Mouse (Mus musculus) spleen, adult 2 months (tissue): ENCODE data around the gene Thsd4. TPM values are rescaled to one million over a fixed set of nuclear protein-coding genes. Genes with fewer than 3 reads are reported as not detected.

Experiments
- DNase-seq, 2 experiments: peaks; one replicate each; pipeline versions ENCODE4 v3.0.0 to v3.0.0-alpha.2; 2012 to 2021; ENCODE audit warnings: low spot score in 2 of 2, low read depth in 1 of 2
- H3K27ac ChIP-seq: fragments of 200-500 bp; 2 replicates; pipeline ENCODE4 v1.5.1; 2012; ENCODE audit warnings: low read length, inconsistent platforms; ENCODE audit not compliant: insufficient read depth
- H3K27me3 ChIP-seq: fragments of 200-500 bp; 2 replicates; pipeline ENCODE4 v1.6.1; 2012; ENCODE audit warnings: mild to moderate bottlenecking, moderate library complexity, low read length, inconsistent platforms; ENCODE audit not compliant: control insufficient read depth, insufficient read depth
- H3K36me3 ChIP-seq: fragments of 200-500 bp; 2 replicates; pipeline ENCODE4 v1.6.1; 2012; ENCODE audit warnings: mild to moderate bottlenecking, low read length, inconsistent platforms; ENCODE audit not compliant: control insufficient read depth, insufficient read depth
- H3K4me1 ChIP-seq: fragments of 200-500 bp; 2 replicates; pipeline ENCODE4 v1.6.1; 2011; ENCODE audit warnings: inconsistent platforms; ENCODE audit not compliant: control insufficient read depth, insufficient read depth, insufficient read length
- H3K4me3 ChIP-seq: fragments of 200-500 bp; 2 replicates; pipeline ENCODE4 v1.5.1; 2011; ENCODE audit warnings: mild to moderate bottlenecking, inconsistent platforms; ENCODE audit not compliant: insufficient read depth, insufficient read length; ENCODE audit errors: extremely low read depth
- CTCF ChIP-seq: fragments of 200-500 bp; IDR thresholded peaks from 2 replicates; pipeline ENCODE4 v1.5.1; 2011; ENCODE audit warnings: mild to moderate bottlenecking, inconsistent platforms; ENCODE audit not compliant: insufficient read depth, insufficient read length, insufficient replicate concordance; ENCODE audit errors: extremely low read depth
- POLR2A ChIP-seq: fragments of 200-500 bp; IDR thresholded peaks from 2 replicates; pipeline ENCODE4 v1.6.1; 2011; ENCODE audit warnings: low read depth, low read length, inconsistent platforms
- WGBS: fragments of 180-500 bp; shearing (Covaris S2); methylation state at CpG from one replicate; pipeline ENCODE4 v1.1.7; 2018; 5-methylcytosine and 5-hydroxymethylcytosine counted together
- polyA plus RNA-seq: library from polyadenylated mRNA; depleted of rRNA; stranded (reverse); fragments of >200 nt; gene quantifications from 2 replicates; pipeline ENCODE4 v1.2.3, GENCODE M21; 2012

Gene Thsd4
- polyA plus RNA-seq, 1 experiment: 0.95 TPM

DNA sequence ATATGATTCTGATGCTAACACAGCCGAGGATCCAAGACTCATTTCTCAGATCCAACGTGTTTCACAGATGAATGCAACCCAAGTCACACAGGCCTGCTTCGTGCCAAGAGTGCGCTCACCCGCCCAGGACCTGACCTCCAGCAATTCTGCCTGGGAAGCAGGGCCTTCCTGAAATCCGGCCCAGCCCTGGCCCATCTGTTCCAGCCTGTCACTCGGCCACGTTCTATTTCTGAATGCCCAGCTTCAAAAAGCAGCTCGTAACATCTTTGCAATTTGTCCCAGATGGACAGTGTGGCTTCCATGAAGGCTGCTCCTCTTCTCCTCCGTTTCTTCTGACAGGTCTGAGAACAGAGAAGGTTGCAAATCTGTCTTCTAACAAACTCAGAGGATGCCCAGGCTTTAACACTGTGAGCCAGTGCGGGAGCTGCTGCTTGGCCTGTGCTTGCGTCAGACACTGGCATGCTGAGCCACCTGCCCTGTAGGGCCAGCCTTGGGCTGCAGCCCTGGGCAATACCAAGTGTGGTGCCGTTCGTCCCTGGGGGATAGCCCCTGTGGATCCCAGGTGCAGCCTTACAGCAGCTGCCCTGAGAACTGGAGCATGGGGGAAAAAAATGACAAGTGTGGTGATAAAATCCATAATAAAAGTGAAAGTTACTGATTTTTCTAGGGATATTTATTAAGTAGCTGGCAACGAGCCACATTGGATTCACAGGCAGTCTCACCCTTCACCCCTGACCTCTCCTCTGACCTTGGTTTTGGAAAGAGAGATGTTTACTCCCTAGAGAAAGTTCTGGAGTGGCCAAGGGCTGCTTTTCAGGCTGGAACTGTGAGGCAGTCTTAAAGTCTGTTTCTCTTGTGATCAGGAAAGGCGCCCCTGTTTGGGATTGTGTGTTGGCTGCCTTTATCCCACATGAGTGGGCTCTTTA is 211.8 kb downstream of the Thsd4 start:
- TF ChIP-seq CTCF: no peak
- TF ChIP-seq POLR2A: no peak
- H3K27ac ChIP-seq: no peak overlapping the region; the same call in 1 of the 2 replicates
- H3K27me3 ChIP-seq: no peaks in the 10 kb centered on the region
- H3K4me3 ChIP-seq: no peak overlapping the region
- no peaks in the 10 kb centered on the region for H3K4me1 ChIP-seq
- DNase-seq: no peak
- 84% methylated on average over 16 of the region's 16 CpGs for WGBS
- no peaks in the 10 kb centered on the region for H3K36me3 ChIP-seq

GRCm38 (mm10) chr9:60308182-60308581 is 213.7 kb downstream of the Thsd4 start:
- Histone ChIP-seq H3K27me3 (no peaks in the 10 kb centered on the region), H3K36me3 (no peaks in the 10 kb centered on the region), H3K4me1 (no peaks in the 10 kb centered on the region), H3K4me3 (no peak overlapping the region), H3K27ac (no peak overlapping the region)
- no peak for DNase-seq
- WGBS: 88% methylated on average over 4 of the region's 4 CpGs
- TF ChIP-seq CTCF: no peak
- TF ChIP-seq POLR2A: no peak

DNA sequence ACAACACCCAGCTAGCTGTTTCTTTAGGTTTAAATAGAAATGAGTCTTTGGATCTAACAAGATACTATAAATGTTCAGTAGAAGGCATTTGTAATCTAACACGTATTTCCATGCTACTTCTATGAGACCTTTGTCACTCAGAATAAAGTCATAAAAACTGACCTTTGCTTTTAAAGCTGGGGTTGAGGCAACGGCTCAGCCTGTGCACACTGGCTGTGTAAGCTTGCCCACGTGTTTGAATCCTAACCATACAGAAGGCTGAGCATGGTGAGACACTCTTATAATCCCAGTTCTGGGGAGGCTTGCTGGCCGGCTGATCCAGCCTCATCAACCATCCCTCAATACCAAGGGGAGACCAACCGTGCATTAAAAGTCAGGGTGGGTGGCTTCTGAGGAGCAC is 214.4 kb downstream of the Thsd4 start:
- H3K27ac ChIP-seq: no peak overlapping the region
- no peak for TF ChIP-seq CTCF
- TF ChIP-seq POLR2A: no peak
- DNase-seq: no peak
- no peak overlapping the region for H3K4me3 ChIP-seq
- 82% methylated on average over 5 of the region's 5 CpGs for WGBS
- H3K36me3 ChIP-seq: no peaks in the 10 kb centered on the region
- H3K4me1 ChIP-seq: no peaks in the 10 kb centered on the region
- H3K27me3 ChIP-seq: no peaks in the 10 kb centered on the region

GRCm38 (mm10) chr9:60306241-60306640 is 215.6 kb downstream of the Thsd4 start:
- Histone ChIP-seq H3K4me1 (no peaks in the 10 kb centered on the region), H3K27me3 (no peaks in the 10 kb centered on the region), H3K27ac (no peak overlapping the region), H3K36me3 (no peaks in the 10 kb centered on the region), H3K4me3 (no peak overlapping the region)
- DNase-seq: no peak
- TF ChIP-seq CTCF (no peak), POLR2A (no peak)
- 86% methylated on average over 4 of the region's 4 CpGs for WGBS

DNA sequence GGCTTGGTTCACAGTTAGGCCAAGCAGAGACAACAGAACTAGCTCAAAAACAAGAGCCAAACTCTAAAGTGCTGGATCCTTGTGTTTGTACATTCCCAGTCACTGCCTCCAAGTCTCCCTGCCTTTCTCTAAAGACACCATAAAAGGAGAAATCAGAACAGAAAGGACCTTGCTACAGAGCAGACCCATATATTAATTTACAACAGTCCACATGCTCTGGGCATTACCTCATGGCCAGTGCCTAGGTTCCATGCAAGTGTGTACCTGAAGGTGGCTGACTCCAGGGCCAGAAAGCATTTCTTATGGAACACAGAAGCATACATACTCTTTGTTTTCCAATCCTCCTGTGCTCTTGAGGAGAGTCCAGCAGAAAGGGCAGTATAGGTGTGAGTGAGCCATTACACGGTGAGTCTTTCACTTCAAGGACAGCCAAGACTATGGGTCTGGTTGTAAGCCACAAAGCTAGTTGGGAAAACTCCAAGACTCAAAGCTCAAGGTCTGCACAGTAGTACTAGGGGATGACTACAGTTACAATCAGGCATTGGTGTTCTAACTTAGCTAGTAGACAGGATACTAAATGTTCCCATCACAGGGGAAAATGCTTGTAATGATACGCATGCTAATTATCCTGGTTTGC is 216.5 kb downstream of the Thsd4 start:
- no peak for DNase-seq
- no peak overlapping the region for H3K27ac ChIP-seq

GRCm38 (mm10) chr9:60296276-60296675 is 225.6 kb downstream of the Thsd4 start:
- Histone ChIP-seq H3K36me3 (no peaks in the 10 kb centered on the region), H3K4me1 (no peaks in the 10 kb centered on the region), H3K27me3 (no peaks in the 10 kb centered on the region), H3K4me3 (no peak overlapping the region), H3K27ac (no peak overlapping the region)
- WGBS: 92% methylated on average over 2 of the region's 2 CpGs
- TF ChIP-seq POLR2A (no peak), CTCF (no peak)
- no peak for DNase-seq

More for the DNA sequence above, 216.5 kb downstream of the Thsd4 start:
- Histone ChIP-seq H3K4me3 (no peak overlapping the region), H3K4me1 (no peaks in the 10 kb centered on the region), H3K27me3 (no peaks in the 10 kb centered on the region), H3K36me3 (no peaks in the 10 kb centered on the region)
- 90% methylated on average over 2 of the region's 2 CpGs for WGBS
- TF ChIP-seq CTCF (no peak), POLR2A (no peak)

DNA sequence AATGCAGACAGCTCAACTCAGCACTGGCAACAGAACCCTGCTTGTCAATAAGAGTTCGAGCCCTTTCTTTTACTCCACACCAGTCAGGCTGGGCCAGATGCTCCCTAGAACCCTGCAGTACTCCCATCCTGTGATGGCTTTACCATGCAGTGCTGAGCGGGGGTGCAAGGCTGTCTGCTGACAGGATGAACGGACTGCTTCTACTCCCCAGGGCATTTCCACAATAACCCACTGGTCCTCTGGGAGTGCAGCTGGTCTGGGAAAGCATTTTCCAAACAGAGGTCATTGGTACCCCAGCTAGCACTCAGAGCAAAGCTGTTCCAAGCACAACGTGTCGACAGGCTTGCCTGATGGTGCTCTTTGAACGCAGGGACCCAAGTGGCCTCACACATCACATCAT is 226.6 kb downstream of the Thsd4 start:
- 60% methylated on average over 6 of the region's 6 CpGs for whole genome bisulfite sequencing
- Histone ChIP-seq H3K4me3 (no peak overlapping the region), H3K4me1 (no peaks in the 10 kb centered on the region), H3K36me3 (no peaks in the 10 kb centered on the region), H3K27me3 (no peaks in the 10 kb centered on the region), H3K27ac (no peak overlapping the region)
- TF ChIP-seq POLR2A (no peak), CTCF (no peak)
- no peak for DNase-seq
